Mouse (Mus musculus) thymus, postnatal 36 days (tissue): ENCODE measurements around the gene Lamtor3.
"Not testable (repeated sequence)": the region's sequence is repeated elsewhere in the genome, so short reads cannot be mapped to it uniquely, and the experiment has no call there.

Experiments used
- DNase-seq, 2 experiments: peaks; one replicate each; pipeline ENCODE4 v3.0.0; 2022; ENCODE audit warnings: mixed read lengths in 2 of 2

Gene Lamtor3

GRCm38 (mm10) chr3:137963508-137963907, 45.2 kb downstream of the Lamtor3 start:
- DNase-seq: no peak

- DNase-seq: not testable (repeated sequence)
Observed at GRCm38 (mm10) chr3:137964014-137964413, 45.7 kb downstream of the Lamtor3 start.

GRCm38 (mm10) chr3:137968105-137968819, 50.0 kb downstream of the Lamtor3 start:
- DNase-seq: no peak

GRCm38 (mm10) chr3:137968820-137969486, 50.6 kb downstream of the Lamtor3 start:
- no peak for DNase-seq

GRCm38 (mm10) chr3:137969951-137970350, 51.6 kb downstream of the Lamtor3 start:
- DNase-seq: no peak

- no peak for DNase-seq
Observed at GRCm38 (mm10) chr3:137972224-137972623, 53.9 kb downstream of the Lamtor3 start.

- no peak for DNase-seq
Observed at GRCm38 (mm10) chr3:137972989-137973388, 54.7 kb downstream of the Lamtor3 start.

- DNase-seq: no peak
Observed at GRCm38 (mm10) chr3:137974306-137974705, 56.0 kb downstream of the Lamtor3 start.

GRCm38 (mm10) chr3:137975435-137975834, 57.1 kb downstream of the Lamtor3 start:
- no peak for DNase-seq

- no peak for DNase-seq
Observed at GRCm38 (mm10) chr3:137975856-137976423, 57.6 kb downstream of the Lamtor3 start.

- no peak for DNase-seq
Observed at GRCm38 (mm10) chr3:137976943-137977628, 58.8 kb downstream of the Lamtor3 start.

- DNase-seq: no peak
Observed at GRCm38 (mm10) chr3:137977629-137978041, 59.3 kb downstream of the Lamtor3 start.

- no peak for DNase-seq
Observed at GRCm38 (mm10) chr3:137978233-137978632, 59.9 kb downstream of the Lamtor3 start.
